Mouse (Mus musculus) liver, postnatal 0 days (tissue): ENCODE measurements around the gene Prep. TPM values are rescaled to one million over a fixed set of nuclear protein-coding genes. Genes with fewer than 3 reads are reported as not detected.

Experiments
- ATAC-seq: fragments of 200-750 bp; cut with Nextera tagmentation; 2 replicates; pipeline ENCODE4 v1.8.0; 2017; ENCODE audit warnings: mild to moderate bottlenecking, moderate library complexity
- DNase-seq: peaks from one replicate; pipeline ENCODE4 v3.0.0-alpha.2; 2016
- H3K27ac ChIP-seq: fragments of 300-500 bp; sonication (generic); 2 replicates; pipeline ENCODE4 v1.5.1; 2014; ENCODE audit warnings: antibody characterized with exemption, moderate library complexity, mild to moderate bottlenecking, low read depth
- H3K27me3 ChIP-seq: fragments of 300-500 bp; sonication (generic); 2 replicates; pipeline ENCODE4 v1.6.1; 2014; ENCODE audit warnings: low read length, control low read depth, mixed read lengths; ENCODE audit not compliant: insufficient read depth
- H3K36me3 ChIP-seq: fragments of 300-500 bp; sonication (generic); replicated peaks from 2 replicates; pipeline ENCODE4 v1.6.1; 2014; ENCODE audit warnings: mild to moderate bottlenecking, control low read depth, low read length, moderate library complexity, mixed read lengths; ENCODE audit not compliant: insufficient read depth
- H3K4me1 ChIP-seq: fragments of 300-500 bp; sonication (generic); 2 replicates; pipeline ENCODE4 v1.6.1; 2014; ENCODE audit warnings: antibody characterized with exemption, mild to moderate bottlenecking, control low read depth; ENCODE audit not compliant: insufficient read depth
- H3K4me2 ChIP-seq: fragments of 300-500 bp; sonication (generic); 2 replicates; pipeline ENCODE4 v1.6.1; 2014; ENCODE audit warnings: low read depth, mild to moderate bottlenecking, low read length, moderate library complexity, mixed read lengths
- H3K4me3 ChIP-seq: fragments of 300-500 bp; sonication (generic); 2 replicates; pipeline ENCODE4 v1.5.1; 2014; ENCODE audit warnings: low read depth, low read length
- H3K9ac ChIP-seq: fragments of 300-500 bp; sonication (generic); replicated peaks from 2 replicates; pipeline ENCODE4 v1.6.1; 2014; ENCODE audit warnings: mild to moderate bottlenecking, moderate library complexity
- H3K9me3 ChIP-seq: fragments of 300-500 bp; sonication (generic); 2 replicates; pipeline ENCODE4 v1.6.1; 2016; ENCODE audit warnings: mild to moderate bottlenecking, control low read depth, low read length, mixed read lengths
- CTCF ChIP-seq: sonication (generic); IDR thresholded peaks from 2 replicates; pipeline ENCODE4 v1.5.1; 2016; ENCODE audit warnings: antibody characterized with exemption, low read depth
- EP300 ChIP-seq: IDR thresholded peaks from 2 replicates; pipeline ENCODE4 v1.6.1; 2016; ENCODE audit warnings: antibody characterized with exemption, low read depth, mild to moderate bottlenecking
- WGBS: fragments of 180-500 bp; shearing (Covaris S2); extraction: QIAGEN DNeasy Blood & Tissue Kit; methylation state at CpG from one replicate; pipeline ENCODE4 v1.1.7; 2014; ENCODE audit not compliant: insufficient replicate concordance; 5-methylcytosine and 5-hydroxymethylcytosine counted together
- microRNA-seq: library from miRNA; unstranded; fragments of <30 nt; microRNA quantifications from one replicate; pipeline ENCODE4, GENCODE M21; 2016
- polyA plus RNA-seq: library from polyadenylated mRNA; unstranded; fragments of >200 nt; fragmentation: Nextera tagmentation; extraction: Ambion mirVana; gene quantifications from 2 replicates; pipeline ENCODE4 v1.2.1, GENCODE M21; 2015

Gene Prep
- polyA plus RNA-seq, 1 experiment from 2014 or later: 7.1 TPM

- Histone ChIP-seq H3K4me3 (no peak overlapping the region), H3K27me3 (no peaks in the 10 kb centered on the region), H3K9me3 (no peaks in the 10 kb centered on the region), H3K27ac (no peak overlapping the region), H3K36me3 (no peaks in the 10 kb centered on the region), H3K4me2 (no peak overlapping the region), H3K9ac (no peak overlapping the region), H3K4me1 (no peaks in the 10 kb centered on the region)
- WGBS: 73% methylated on average over 5 of the region's 5 CpGs
- no peak for ATAC-seq
- TF ChIP-seq EP300: no peak
- no peak for DNase-seq
These were observed 127.5 kb downstream of the Prep start for GRCm38 (mm10) chr10:45194531-45194930.

DNA sequence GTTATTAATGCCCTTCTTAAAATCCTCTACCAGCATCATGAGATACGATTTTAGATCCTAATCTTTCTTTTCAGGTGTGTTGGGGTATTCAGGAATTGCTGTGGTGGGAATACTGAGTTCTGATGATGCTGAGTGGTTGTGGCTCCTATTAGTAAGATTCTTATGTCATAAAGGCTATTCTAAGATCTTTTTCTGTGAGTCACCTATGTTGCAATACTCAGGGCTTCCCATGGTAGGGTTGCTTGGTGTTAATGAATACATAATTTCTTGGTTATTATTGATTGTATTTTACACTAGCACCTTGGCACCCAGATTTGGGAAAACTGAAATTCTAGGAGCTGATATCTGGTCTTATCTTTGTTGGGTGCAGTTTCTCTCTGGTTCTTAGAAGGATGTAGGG lies 137.6 kb downstream of the Prep start:
- ATAC-seq: no peak
- DNase-seq: no peak
- no peaks in the 10 kb centered on the region for H3K27me3 ChIP-seq
- no peak overlapping the region for H3K27ac ChIP-seq
- H3K9me3 ChIP-seq: no peaks in the 10 kb centered on the region
- no peak overlapping the region for H3K4me2 ChIP-seq
- H3K9ac ChIP-seq: no peak overlapping the region
- TF ChIP-seq CTCF: no peak
- TF ChIP-seq EP300: no peak
- no peaks in the 10 kb centered on the region for H3K36me3 ChIP-seq
- H3K4me3 ChIP-seq: no peak overlapping the region
- no peaks in the 10 kb centered on the region for H3K4me1 ChIP-seq
- WGBS: 40% methylated on average over 1 of the region's 1 CpGs

DNA sequence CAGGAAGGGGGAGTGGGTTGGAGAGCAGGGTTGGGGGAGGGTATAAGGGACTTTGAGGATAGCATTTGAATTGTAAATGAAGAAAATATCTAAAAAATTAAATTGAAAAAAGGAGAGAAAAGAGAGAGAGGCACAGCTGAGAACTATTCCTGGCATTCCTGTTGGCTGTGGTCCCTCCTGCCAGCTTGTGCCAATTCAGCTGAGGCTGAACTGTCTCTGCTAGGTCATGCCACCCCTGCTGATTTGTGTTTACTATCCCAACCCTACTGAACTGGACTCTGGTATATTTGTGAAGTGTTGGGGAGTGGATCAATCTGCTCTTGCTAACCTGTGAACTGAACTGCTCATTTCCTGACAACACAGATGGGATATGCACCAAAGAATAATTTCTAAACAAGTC lies 143.2 kb downstream of the Prep start:
- Histone ChIP-seq H3K4me2 (no peak overlapping the region), H3K27ac (peak overlapping the region; percentile 39; the same call in 1 of the 2 replicates), H3K4me3 (no peak overlapping the region), H3K4me1 (no peaks in the 10 kb centered on the region), H3K9me3 (no peaks in the 10 kb centered on the region), H3K27me3 (no peaks in the 10 kb centered on the region), H3K36me3 (no peaks in the 10 kb centered on the region), H3K9ac (no peak overlapping the region)
- TF ChIP-seq CTCF (no peak), EP300 (no peak)
- no peak for DNase-seq
- ATAC-seq: peak; percentile 56

DNA sequence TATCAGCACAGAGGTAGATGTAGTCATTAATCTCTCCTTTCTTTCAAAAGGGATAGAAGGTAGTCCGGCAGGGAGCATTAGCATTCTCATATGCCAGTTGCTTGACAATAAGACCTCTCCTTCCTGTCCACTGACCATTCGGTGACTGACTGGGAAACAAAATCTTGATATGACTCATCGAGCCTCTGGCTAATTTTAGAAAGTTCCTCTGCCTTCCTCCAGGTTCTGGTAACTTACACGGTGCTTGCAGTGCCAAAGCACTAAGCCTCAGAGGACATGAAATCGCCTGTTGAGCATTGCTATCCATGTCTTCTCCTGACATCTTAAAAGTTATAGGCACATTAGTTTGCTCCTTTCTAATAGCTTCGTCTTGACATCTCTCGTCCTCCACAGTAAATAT lies 149.7 kb downstream of the Prep start:
- Histone ChIP-seq H3K27ac (no peak overlapping the region), H3K9me3 (no peaks in the 10 kb centered on the region), H3K4me3 (no peak overlapping the region), H3K4me2 (no peak overlapping the region), H3K4me1 (no peaks in the 10 kb centered on the region), H3K9ac (no peak overlapping the region), H3K27me3 (no peaks in the 10 kb centered on the region), H3K36me3 (no peaks in the 10 kb centered on the region)
- TF ChIP-seq EP300: no peak
- no peak for TF ChIP-seq CTCF
- ATAC-seq: no peak
- WGBS: 53% methylated on average over 7 of the region's 7 CpGs
- no peak for DNase-seq

Small RNA genes within 50 kb of the gene (microRNA-seq; reads per million reads assigned to microRNA genes)
- gene Gm23766: not detected

Other genes starting within 250 kb of the Prep start
- gene Popdc3, start 110.9 kb downstream of the Prep start, polyA plus RNA-seq: 0.32 TPM in 1 of 2 replicates, not detected in the other